Mouse (Mus musculus) spleen, postnatal 36 days (tissue): ENCODE data around the gene Afap1.

Source experiments
- DNase-seq, 2 experiments: peaks; one replicate each; pipeline ENCODE4 v3.0.0; 2022; ENCODE audit warnings: low spot score in 2 of 2, mixed read lengths in 1 of 2

The Afap1 gene

DNA sequence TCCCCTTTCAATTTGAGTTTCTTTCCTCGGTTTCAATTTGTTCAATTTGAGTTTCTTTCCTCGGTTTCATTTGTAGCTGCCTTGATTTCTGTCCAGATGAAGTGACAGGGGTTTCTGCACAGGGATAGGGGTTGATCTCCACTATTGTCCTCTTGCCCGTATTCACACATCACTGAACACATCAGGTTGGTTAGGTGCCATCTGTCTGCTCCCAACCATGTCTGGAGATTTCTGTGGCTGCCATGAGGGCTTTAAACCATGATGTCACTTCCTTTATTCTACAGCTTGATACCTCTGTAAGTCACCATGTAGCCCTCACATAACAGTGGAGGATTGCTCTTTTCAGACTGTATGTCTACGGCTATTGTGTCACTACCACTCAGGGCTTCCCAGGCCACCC is 4.0 kb downstream of the Afap1 start:
- DNase-seq: no peak

DNA sequence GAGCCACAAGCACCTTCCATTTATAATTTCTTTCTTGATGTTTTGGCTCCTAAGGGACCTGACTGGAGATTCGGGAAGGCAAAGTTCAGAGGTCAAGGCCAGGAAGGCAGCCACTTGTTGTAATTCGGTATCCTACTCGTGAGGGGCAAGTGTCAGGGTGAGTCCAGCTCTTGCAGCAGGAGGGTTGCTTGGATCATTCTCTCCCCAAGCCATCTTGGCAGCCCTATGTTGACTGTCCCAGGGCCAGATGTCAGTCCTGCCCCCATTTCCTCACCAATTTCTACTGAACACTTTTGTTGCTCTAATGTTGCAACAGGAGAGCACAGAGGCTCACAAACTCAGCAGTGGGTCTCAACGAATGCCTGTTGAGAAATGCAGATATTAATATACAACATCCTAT is 5.0 kb downstream of the Afap1 start:
- no peak for DNase-seq

DNA sequence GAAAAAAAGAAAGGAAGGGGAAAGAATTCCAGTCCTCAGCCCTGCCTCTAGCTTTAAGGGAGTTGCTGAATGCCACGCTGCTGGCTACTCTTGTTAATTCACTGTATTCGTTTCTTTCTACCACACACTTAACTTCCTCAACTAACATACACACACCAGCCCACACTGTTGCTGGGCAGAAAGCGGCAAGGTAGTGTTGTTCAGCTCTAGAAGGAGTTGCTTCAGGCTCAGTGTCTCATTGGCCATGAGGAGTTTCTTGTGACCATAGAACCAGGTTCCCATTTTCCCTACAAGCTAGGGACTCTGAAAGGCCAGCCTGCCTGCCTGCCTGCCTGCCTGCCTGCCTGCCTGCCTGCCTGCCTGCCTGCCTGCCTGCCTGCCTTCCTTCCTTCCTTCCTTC is 5.9 kb downstream of the Afap1 start:
- peak in 1 of 2 experiments; percentile 16 for DNase-seq

DNA sequence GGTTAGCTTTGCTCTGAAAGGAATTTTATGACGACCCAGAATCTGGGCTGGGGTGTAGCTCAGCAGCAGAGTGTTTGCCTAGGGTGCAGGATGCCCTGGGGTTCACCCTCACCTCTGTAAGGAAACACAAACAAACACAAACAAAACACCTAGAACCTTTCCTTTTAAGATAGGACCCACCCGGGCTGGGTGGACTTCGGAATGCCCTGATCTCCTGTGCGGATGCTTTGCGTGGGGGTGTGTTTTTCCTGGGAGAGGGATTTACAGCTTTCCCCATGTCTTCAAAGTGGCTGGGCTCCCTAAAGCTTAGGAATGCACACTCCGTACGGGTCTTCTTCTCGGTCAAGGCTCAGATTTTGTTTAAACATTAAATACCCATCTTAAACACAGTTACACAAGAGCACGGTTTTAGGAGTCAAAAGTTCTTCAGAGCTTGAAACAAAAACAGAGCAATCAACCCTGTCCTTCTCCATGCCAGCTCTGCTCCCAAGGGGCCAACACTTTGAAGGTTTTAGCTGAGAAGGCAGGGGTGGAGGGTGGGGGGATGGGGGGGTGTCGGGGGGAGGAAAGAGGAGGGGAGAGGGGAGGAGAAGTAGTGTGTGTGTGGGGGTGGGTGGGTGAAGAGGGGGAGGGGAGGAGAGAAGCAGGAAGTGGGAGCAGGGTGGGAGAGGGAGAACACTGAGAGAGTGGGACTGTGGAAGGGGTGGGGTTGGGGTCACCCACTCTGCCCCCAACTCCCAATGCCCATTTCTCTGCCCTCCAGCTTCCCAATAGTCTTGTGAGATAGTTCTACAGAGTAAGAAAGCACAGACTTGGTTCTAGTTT is 7.5 kb downstream of the Afap1 start:
- no peak for DNase-seq

DNA sequence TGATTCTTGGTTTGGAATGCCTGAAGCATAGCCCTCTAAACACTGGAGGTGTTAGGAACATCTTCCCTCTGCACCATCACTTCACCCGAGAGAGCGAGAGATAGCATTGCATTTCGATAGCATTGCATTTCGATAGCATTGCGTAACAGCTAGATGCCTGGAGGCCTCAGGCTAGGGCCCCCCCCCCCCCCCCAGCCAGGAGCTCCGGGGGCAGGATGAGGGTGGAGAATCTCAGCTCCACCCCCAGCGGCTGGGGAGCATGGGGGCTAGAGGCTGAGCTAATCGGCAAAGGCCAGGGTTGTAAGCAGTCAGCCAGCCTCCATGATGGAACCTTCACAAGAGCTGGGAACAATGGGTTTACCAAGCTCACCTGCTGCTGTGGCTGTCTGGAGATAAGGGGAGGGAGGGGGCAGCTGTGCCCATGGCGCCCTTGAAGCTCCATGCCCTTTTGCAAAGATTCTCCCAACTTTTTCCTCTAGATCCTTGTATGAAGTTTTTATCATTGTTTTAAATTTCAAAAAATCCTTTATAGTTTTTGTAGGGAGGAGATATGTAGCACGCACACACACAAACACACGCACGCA is 8.2 kb downstream of the Afap1 start:
- DNase-seq: no peak

DNA sequence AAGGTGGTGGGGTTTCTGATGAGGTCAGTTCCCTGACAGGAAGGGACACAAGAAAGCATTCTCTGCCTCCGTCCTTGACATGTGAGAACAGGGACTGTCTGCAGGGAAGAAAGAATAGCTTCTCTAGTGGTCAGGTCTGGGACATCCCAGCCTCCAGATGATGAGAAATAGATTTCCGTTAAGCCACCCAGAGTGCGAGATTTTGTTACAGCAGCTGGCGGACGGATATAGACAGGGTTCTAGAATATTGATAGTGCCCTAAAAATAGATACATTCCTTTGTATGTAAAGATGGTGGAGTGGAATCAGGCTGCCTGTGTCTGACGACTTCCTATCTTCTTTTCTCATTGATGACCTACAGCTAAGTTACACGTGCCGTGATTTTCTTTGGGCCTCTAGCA is 10.3 kb downstream of the Afap1 start:
- no peak for DNase-seq

DNA sequence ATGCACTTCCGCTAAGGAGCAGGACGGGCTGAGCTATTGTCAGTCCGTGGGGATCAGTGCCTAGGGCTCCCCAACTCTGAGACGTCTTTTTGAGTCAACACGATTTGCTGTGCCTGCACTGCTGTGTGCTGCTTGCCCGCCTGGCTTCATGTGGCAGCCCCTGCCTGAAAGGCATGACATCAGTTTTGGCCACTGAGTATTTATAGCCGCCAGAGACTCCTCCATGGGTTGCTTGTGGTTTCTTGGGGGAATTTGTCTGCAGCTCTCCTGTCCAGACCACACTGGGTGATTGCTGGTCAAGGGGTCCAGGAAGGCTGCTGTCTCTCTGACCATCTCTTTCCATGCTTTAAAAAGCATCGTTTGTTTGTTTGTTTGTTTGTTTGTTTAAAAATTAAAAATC is 12.2 kb downstream of the Afap1 start:
- no peak for DNase-seq

DNA sequence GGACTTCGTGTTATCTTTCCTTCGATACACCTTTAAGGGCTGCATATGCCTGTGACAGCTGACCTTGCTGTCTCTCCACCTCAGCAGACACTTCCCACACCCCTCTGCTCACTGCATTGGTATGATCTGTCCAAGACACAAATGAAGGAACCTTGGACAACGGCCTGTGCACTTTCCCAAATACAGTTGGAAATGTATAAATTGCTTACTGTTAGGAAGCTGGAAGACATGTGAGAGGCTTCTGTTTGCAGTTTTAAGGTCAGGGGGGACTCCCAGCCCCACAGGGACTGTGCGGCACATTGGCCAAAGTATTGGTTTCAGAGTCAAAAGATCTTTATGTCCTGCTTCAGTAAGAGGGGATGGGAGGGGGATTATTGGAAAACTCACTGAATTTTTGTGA is 14.0 kb downstream of the Afap1 start:
- DNase-seq: no peak

DNA sequence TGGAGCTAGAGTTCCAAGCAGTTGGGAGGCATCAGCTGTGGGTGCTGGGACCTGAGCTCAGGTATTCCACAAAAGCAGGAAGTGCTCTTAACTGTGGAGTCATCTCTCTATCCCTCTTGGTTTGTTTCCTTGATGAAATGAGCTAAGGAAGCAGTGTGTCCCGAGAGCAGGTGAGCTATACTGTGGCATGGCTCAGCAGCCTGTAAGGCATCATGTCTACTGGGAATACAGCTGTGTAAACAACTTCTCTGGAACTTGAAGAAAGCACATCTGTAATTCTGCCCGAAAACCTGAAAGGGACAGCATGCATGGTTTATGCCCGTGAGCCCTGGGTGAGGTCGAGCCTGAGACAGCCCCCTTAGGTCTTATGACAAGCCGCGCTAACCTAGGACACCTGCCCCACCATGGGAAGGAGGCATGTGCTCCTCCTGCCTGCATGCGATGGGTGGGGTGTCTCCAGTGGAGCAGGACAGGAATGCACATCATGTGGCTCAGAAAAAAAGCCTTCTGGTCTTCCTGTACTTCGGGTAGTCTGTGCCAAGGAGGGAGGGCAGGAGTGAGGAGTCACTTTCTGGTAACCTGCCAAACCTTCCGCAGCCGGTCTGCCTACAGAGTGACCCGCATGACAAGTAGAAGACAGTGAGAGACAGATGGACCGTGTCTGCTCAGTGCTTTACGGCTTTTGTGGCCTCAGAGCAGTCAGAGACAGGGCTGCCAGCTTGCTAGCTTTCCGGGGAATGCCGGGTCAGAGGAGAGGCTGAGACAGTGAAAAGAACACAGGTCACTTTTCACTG is 14.7 kb downstream of the Afap1 start:
- DNase-seq: no peak

DNA sequence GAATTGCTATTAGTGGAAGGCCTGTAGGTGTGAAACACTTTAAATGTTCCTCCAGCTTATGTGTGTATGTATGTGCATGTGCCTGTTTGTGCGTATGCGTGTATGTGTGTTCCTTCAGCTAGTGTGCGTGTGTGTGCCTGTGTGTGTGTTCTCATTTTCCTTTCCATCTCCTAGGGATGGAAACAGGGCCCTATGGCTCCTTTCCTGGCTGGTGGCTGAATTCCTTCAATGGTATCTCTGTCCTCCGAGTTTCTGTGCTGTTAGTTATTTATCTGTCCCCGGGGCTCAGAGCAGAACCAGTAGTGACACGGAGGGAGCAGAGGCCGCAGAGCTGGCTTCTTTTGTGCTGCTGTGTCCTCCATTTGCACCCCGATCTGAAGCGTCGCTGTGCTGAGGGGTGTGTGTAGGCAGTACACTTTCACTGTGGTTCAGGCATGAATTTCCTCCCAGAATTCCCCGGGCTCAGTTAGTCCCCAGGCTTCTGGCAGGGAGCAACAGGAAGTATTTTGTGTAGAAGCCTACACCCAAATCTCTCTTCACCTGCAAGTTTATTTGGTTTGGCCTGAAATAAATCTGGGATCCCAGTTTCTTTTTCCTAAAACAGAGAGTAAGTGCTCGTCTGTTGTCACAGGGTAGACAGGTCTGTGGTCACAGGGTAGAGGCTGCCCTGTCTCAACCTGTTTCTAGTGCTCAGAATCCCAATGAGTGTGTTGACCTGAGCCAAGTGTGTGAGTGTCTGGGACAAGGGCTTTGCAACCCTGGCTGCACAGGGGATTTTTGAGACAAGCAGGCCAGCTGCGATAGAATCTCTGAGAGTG is 15.7 kb downstream of the Afap1 start:
- peak in 1 of 2 experiments; percentile 12 for DNase-seq

DNA sequence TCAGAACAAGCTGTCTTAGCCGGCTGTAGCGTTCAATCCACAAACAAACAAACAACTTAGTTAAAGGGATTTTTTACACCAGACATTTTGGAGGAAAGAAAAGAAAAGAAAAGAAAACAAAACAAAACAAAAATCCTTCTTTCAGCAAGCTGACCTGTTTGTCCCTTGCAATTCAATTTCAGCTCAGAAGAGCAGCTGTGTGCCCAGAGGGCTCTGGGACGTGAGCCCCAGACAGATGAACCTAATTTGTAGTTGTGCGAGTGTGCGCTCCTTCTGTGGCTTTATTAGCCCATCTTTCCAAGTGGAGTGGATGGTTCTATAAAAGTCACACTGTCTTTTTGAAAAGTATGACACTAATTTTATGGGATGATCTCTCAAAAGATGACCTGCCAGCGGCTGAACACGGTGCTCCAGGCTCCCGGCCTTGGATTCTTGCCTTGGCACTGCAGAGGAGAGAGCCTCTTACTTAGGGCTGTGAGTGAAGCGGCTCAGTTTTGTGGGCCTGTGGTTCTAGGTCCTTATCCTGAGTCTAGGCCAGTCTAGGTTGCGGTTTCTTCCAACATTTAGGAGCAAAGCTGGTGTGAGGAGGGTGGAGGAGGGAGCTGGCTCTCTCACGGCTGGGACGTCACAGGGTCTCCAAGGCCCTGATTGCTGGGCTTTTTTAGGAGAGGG is 22.6 kb downstream of the Afap1 start:
- no peak for DNase-seq

DNA sequence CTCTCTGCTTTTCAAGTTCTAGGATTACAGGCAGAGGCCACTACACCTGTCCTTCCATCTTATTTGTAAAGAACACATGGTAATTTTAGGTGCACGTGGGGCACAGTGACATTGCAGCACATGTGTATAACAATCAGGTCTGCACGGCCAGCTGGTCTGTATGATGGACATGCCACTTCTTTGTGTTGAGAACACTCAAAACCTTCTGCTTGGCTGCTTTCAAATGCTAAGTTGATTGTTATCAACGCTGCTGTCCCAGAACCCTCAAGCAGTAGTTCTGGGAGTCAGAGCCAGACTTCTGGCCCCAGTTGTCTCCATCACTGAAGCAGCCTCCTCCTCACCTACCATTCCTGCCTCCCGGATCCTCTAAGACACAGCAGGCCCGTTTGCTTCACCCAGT is 23.5 kb downstream of the Afap1 start:
- no peak for DNase-seq

DNA sequence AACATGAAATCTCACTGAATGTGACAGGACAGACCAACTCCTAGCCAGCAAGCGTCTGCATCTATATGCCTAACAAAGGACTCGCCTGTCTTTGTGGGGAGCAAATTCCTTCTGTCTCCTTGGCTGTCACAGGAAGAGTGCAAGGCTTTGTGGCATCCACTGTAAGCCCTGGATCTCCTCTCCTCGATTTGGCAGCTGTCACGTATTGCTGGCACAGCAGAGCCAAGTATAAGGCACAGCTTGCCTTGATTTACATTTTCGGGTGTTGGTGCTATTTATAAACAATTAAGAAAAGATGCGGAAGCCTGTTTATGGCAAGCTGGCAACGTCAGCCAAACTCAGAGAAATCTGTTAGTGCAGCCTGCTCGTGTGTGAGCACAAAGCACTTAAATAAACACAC is 25.3 kb downstream of the Afap1 start:
- DNase-seq: no peak

DNA sequence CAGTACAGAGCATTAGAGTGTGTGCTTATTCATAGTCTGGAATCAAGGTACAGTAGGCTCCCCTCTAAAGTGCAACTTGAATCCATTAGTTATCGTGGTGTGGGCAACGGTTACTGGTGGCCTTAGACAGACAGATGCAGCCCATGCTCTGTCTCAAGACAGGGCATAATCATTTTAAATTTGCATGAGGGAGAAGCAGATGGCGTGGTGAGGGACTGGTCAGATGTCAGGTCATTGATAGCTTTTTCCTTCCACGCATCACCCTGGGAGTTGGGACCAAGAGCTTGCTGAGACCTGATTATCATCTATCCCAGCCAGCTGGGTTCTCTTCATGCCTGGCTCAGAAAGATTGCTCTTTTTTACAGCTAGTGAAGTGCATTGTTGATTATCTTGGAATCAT is 27.0 kb downstream of the Afap1 start:
- DNase-seq: no peak

DNA sequence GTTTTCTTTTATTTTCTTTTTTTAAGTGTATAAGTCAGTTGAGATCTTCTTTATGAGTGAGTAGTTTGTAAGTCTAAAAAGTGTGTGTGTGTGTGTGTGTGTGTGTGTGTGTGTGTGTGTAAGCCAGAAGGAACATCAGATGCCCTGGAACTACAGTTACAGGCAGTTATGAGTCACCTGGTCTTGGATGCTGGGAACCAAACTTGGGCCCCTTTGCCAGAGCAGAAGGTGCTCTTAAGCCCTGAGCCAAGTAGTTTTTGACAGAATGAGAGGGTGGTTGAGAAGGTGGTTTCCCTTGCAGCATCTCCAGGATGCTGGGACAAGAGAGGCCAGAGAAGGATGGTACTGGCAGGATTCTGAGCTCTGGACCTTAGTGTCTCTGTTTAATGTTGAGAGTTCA is 27.4 kb downstream of the Afap1 start:
- DNase-seq: no peak

DNA sequence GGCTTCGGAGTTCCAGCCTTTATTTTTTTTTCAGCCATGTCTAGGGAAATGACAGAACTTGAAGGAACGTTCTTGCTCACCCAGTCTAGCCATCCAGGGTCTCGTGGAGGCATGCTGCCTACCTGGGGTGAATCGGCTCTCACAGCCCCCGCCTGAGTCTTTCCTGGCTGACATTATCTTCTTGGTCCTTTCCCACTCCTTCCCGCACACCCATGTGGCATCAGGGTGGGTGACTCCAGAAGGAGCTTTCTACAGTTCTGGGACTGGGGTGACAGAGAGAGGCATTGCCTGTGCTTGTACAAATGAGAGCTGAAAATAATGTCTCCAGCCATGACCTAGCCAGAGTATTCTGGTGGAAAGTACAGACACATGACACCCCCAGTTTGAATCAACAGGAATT is 28.0 kb downstream of the Afap1 start:
- no peak for DNase-seq

DNA sequence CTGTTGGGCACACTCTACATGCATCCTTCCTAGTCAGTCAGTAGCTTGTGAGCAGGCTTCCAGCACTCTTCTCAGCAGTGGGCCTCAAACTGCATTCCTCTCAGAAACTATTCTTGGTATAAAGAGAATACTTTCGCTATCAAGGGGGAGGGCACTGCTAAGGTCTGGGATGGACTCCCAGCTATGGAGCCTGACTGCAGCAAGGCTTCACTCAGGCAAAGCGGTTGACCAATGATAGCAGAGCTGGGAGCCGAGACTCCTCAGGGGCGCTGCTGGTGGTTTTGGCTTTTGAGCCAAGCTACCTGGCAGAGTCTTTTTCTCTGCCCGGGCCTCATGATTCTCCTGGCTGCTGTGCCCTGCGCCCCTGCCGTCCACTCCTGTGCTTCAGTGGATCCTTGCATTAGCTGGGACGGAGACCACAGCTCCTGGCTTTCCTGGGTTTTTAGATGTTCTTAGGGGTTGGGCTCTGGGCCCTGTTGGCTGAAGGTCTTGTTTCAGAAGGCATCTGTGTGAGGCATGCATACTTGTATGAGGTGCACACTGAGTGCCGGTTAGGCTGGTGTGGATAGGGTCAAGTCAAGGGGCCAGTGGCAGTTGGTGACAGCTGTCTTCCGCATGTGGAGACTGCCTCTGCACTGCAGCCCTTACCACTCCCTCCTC is 28.6 kb downstream of the Afap1 start:
- no peak for DNase-seq

DNA sequence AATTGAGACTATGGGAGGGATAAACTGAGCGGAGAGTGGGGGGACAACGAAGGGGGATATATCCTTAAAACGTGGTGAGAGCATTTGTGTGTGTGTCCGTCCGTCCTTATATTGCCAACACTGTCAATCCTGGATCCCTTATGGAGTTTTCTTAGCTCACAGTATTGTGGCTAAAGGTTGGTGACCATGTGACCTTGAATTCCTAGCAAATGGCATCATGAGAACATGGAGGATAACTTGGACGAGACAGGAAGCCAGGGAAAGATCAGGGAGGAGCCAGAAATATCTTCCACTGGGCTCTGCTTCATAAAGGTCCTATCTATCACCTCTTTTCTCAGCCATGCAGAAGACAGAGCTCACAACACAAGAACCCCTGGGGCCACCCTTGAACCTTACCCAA is 30.3 kb downstream of the Afap1 start:
- no peak for DNase-seq

DNA sequence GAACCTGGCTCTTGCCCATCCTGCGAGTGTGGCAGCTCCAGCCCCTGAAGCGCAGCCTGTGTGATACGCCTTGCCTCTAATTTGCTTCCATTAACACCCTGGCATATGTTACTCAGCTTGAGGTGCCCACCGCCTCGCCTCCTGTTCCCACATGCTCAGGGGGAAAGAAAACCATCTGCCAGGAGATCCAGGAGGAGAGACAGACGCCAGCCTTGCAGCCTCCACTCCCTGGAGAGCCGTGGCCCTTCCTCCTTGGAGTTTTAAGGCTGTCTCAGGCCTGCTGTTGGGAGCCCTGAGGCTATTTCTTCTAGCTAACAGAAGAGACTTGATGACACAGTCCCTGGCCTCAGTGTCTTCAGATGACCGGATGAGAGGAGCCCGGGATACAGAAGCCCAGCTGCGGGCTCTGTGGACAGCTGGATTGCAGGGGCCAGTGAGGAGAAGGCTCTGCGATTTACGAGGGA is 32.1 kb downstream of the Afap1 start:
- no peak for DNase-seq

DNA sequence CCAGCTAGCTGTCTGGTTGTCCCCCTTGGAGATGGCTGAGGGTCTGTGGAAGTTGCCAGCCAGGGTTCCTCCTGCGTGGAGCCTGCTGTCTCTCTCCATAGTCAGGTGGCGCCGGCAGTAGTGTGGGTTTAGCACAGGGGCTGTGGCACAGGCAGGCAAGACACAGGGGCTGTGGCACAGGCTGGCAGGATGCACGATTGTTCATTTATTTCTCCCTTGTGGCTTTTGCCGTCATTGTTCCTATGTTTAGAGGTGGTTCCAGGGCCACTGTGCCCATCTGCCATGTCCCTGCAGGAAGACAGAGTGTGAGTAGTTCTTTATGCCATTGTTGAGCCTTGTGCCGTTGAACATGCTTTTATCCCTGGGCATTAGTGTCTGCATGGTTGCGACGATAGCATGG is 33.4 kb downstream of the Afap1 start:
- no peak for DNase-seq

DNA sequence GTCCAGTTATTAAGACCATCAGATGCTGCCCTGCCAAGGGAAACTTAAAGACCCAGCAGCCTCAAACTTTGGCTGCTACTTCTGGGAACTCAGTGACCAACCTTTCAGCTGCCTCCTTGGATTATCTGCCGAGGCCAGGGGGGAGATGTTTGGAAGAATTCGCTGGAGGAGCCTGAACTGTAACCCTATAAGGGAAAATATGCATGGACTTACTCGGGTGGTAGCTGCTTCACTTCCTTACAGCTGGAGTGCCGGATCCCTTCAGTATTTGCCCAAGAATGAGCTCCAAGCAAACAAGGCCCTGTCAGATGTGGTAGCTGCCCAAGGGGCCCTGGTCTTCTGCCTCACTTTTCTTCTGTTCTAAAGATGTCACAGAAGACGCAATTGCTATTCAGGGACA is 38.2 kb downstream of the Afap1 start:
- DNase-seq: no peak
